11 mouse cellular contexts compared by ENCODE assay signal in the genomic region with DNA sequence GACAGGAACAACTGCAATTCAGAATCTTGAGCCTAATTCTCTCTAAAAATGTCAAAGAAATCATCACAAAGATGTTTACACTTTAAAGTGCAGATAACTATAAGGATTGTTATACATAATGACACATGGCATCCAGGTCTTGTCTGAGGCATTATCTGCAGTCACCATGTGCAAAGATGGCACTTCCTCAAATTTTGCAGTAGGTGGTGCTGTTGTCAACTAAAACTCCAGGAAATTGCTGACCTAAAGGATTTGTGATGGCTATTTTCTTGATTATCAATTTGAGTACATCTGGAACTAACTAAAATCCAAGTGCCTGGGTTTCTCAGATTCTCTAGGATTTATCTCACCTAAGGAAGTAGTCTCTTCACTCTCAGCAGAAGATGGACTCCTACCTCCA. TPM values are rescaled to one million over a fixed set of nuclear protein-coding genes. Genes with fewer than 3 reads are reported as not detected.
DNase-seq lines count a peak whose midpoint lies in the region; ATAC-seq and TF ChIP-seq lines count a peak whose summit lies in the region.
"Had no signal": no experiment of that assay in that cellular context is flagged by ENCODE, and none has a peak within 500 bp of the region (broad histone marks: within the 10 kb centered on the region; RNA-seq: fewer than 3 reads in every experiment).

No protein-coding gene starts in this region.

- TF ChIP-seq EP300 in liver, embryonic 14.5 days (IDR thresholded peaks at IDR 0.05; ENCODE audit: low read depth) = no peak

- no peaks in the 10 kb centered on the region for H3K4me1 ChIP-seq in forebrain, embryonic 14.5 days (ENCODE audit: control insufficient read depth, insufficient read depth, low read length)
- no peaks in the 10 kb centered on the region for H3K4me1 ChIP-seq in forebrain, embryonic 10.5 days
- H3K4me1 ChIP-seq in liver, embryonic 14.5 days (replicated peaks; ENCODE audit: control insufficient read depth in 2 of 2, insufficient read depth in 2 of 2, low read length in 1 of 2) = no peaks in the 10 kb centered on the region

- no peaks in the 10 kb centered on the region for H3K27me3 ChIP-seq in forebrain, embryonic 14.5 days (replicated peaks; ENCODE audit: control insufficient read depth, insufficient read depth, low read length)
- no peaks in the 10 kb centered on the region for H3K27me3 ChIP-seq in forebrain, embryonic 10.5 days (ENCODE audit: poor library complexity, severe bottlenecking)
- no peaks in the 10 kb centered on the region for H3K27me3 ChIP-seq in liver, embryonic 14.5 days (ENCODE audit: control insufficient read depth, insufficient read depth, low read length)

- H3K9ac ChIP-seq in forebrain, embryonic 14.5 days (ENCODE audit: low read length) = no peak overlapping the region
- no peak overlapping the region for H3K9ac ChIP-seq in liver, embryonic 14.5 days (replicated peaks)

- no peak overlapping the region for H3K4me3 ChIP-seq in forebrain, embryonic 14.5 days (ENCODE audit: low read depth, low read length)
- H3K4me3 ChIP-seq in forebrain, embryonic 10.5 days = no peak overlapping the region
- H3K4me3 ChIP-seq in liver, embryonic 14.5 days (ENCODE audit: insufficient read depth in 1 of 2, low read depth in 2 of 2, low read length in 2 of 2) = no peak overlapping the region
- H3K4me3 ChIP-seq: erythroblast, embryonic 14.5 days had no signal

- ATAC-seq in forebrain, embryonic 14.5 days = no peak; the same call in 1 of the 2 replicates
- no peak for ATAC-seq in liver, embryonic 14.5 days (ENCODE audit: insufficient read depth)
- 0 out of 2 replicates have a peak, but pooled peaks have one; percentile 67 for ATAC-seq in megakaryocyte-erythroid progenitor cell, adult 5-6 weeks (replicated peaks; ENCODE audit: low FRiP score, low TSS enrichment, poor library complexity, severe bottlenecking)

- H3K27ac ChIP-seq in forebrain, embryonic 14.5 days (ENCODE audit: low read depth, low read length) = no peak overlapping the region
- no peak overlapping the region for H3K27ac ChIP-seq in forebrain, embryonic 10.5 days
- H3K27ac ChIP-seq in liver, embryonic 14.5 days = no peak overlapping the region

- no peaks in the 10 kb centered on the region for H3K36me3 ChIP-seq in forebrain, embryonic 14.5 days (ENCODE audit: control insufficient read depth, insufficient read depth, low read length)
- no peaks in the 10 kb centered on the region for H3K36me3 ChIP-seq in forebrain, embryonic 10.5 days (replicated peaks)
- no peaks in the 10 kb centered on the region for H3K36me3 ChIP-seq in liver, embryonic 14.5 days (replicated peaks; ENCODE audit: control insufficient read depth, insufficient read depth, low read depth)

- H3K9me3 ChIP-seq in forebrain, embryonic 14.5 days (replicated peaks; ENCODE audit: control insufficient read depth, low read length) = no peaks in the 10 kb centered on the region
- no peaks in the 10 kb centered on the region for H3K9me3 ChIP-seq in forebrain, embryonic 10.5 days
- H3K9me3 ChIP-seq in liver, embryonic 14.5 days (ENCODE audit: control insufficient read depth, low read length) = no peaks in the 10 kb centered on the region

- TF ChIP-seq CTCF in liver, embryonic 14.5 days (IDR thresholded peaks at IDR 0.05; ENCODE audit: low read depth) = peak; percentile 39; the same call in 1 of the 2 replicates

- peak; percentile 44 for DNase-seq in forebrain, embryonic 14.5 days (ENCODE audit: low spot score)
- no peak for DNase-seq in forebrain, embryonic 10.5 days (ENCODE audit: extremely low spot score, low spot score)
- DNase-seq in liver, embryonic 14.5 days (ENCODE audit: low read depth in 3 of 3, low spot score in 3 of 3) = no peak
- DNase-seq in liver = no peak
- DNase-seq in c-Kit-positive CD71-positive TER-119-positive erythroid progenitor cells, embryonic 14.5 days (ENCODE audit: low spot score) = peak; percentile 1
- DNase-seq in urinary bladder, postnatal 25 days (ENCODE audit: low spot score) = no peak
- no peak for DNase-seq in thymus, adult 18-20 months

- no peak overlapping the region for H3K4me2 ChIP-seq in forebrain, embryonic 14.5 days (ENCODE audit: low read length)
- H3K4me2 ChIP-seq in liver, embryonic 14.5 days (ENCODE audit: low read depth) = no peak overlapping the region

RNA-seq across cellular contexts. Expression of gene Olfr722, which starts 41.4 kb away (rescaled TPM):
- not detected in 2 replicates for polyA plus RNA-seq in forebrain, embryonic 14.5 days (2014; fragmentation: Nextera tagmentation; extraction: Ambion mirVana)
- polyA plus RNA-seq in forebrain, embryonic 10.5 days (2016; fragmentation: Nextera tagmentation; extraction: Ambion mirVana) = not detected in 2 replicates
- not detected in 2 replicates for polyA plus RNA-seq in liver, embryonic 14.5 days (2012; rRNA removed)
- polyA plus RNA-seq in liver, embryonic 14.5 days (2014; fragmentation: Nextera tagmentation; extraction: Ambion mirVana) = not detected in 2 replicates
- not detected in 2 replicates for total RNA-seq in megakaryocyte-erythroid progenitor cell, adult 5-6 weeks (2014; fragmentation: Nextera tagmentation)
- not detected in 2 replicates for total RNA-seq in megakaryocyte-erythroid progenitor cell, adult 5-6 weeks (2017)
- polyA plus RNA-seq: erythroblast, embryonic 14.5 days; large intestine, adult 2 months; testis, adult 2 months had no signal

Comparison
In these comparisons a context has a peak if more than half of its experiments do, and no peak if none do; other contexts are left out.
1. DNase-seq: peak in forebrain, embryonic 14.5 days (single experiment) and c-Kit-positive CD71-positive TER-119-positive erythroid progenitor cells, embryonic 14.5 days (single experiment); none in forebrain, embryonic 10.5 days (single experiment), liver, embryonic 14.5 days (0 of 3), liver (single experiment), urinary bladder, postnatal 25 days (single experiment) and thymus, adult 18-20 months (0 of 2).